Mouse (Mus musculus) myocyte (in vitro differentiated cells): ENCODE data around the gene Birc6.

ENCODE experiments used
- E2F4 ChIP-seq: IDR thresholded peaks from one replicate; pipeline ENCODE4 v1.6.1; 2011; ENCODE audit warnings: mild to moderate bottlenecking, control low read depth, moderate library complexity; ENCODE audit not compliant: insufficient read depth
- MAX ChIP-seq: IDR thresholded peaks from one replicate; pipeline ENCODE4 v1.6.1; 2011; ENCODE audit warnings: low read depth, mild to moderate bottlenecking, control low read depth

GRCm38 (mm10) chr17:74491565-74491964, 36.5 kb upstream of the Birc6 start:
- no peak for TF ChIP-seq MAX
- no peak for TF ChIP-seq E2F4
